Comparison of ENCODE assay signal across 17 mouse cellular contexts in the genomic region with DNA sequence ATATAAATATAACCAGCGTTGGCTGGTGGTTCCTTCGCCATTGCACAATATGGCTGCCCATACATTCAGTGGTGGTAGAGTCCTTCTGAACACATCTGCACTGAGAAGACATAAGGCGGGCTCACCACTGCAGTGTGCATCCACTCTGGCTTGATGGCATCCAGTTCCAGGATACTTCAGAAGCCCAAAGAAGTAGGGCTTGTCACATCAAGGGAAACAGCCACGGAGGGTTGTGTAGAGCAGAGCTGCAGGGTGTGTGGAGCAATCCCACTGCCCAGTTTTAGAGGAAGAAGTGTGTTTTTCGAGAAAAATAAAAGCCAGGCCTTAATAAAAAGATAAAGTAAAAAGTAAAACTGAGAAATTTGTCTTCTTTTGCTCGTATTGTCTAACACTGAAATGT.
"Had no signal": no experiment of that assay in that cellular context is flagged by ENCODE, and none has a peak within 500 bp of the region (broad histone marks: within the 10 kb centered on the region; RNA-seq: fewer than 3 reads in every experiment).

No protein-coding gene starts in this region.

- H3K4me2 ChIP-seq: lung, embryonic 14.5 days; midbrain, embryonic 12.5 days; neural tube, embryonic 13.5 days; stomach, embryonic 15.5 days had no signal

- H3K4me3 ChIP-seq: midbrain, embryonic 10.5 days; midbrain, embryonic 12.5 days; neural tube, embryonic 13.5 days; stomach, embryonic 15.5 days had no signal

- DNase-seq: lung, adult 18-20 months; lung, embryonic 14.5 days; lung, postnatal 14 days; lung, postnatal 36 days; midbrain, embryonic 14.5 days; right cerebral cortex, postnatal 14 days; thymus, adult 2 months; thymus, postnatal 25 days; thymus, postnatal 4 days had no signal

- H3K27me3 ChIP-seq: midbrain, embryonic 12.5 days; neural tube, embryonic 13.5 days; stomach, embryonic 15.5 days had no signal

- ATAC-seq: midbrain, embryonic 16.5 days had no signal

- H3K27ac ChIP-seq: liver, embryonic 14.5 days; macrophage; midbrain, embryonic 10.5 days; midbrain, embryonic 12.5 days; neural tube, embryonic 13.5 days; stomach, embryonic 15.5 days; stomach, postnatal 0 days had no signal

- H3K36me3 ChIP-seq: midbrain, embryonic 12.5 days; stomach, embryonic 15.5 days had no signal

- H3K9me3 ChIP-seq: midbrain, embryonic 10.5 days; midbrain, embryonic 12.5 days; neural tube, embryonic 13.5 days; stomach, embryonic 15.5 days had no signal

- H3K4me1 ChIP-seq: midbrain, embryonic 12.5 days; neural tube, embryonic 13.5 days; stomach, embryonic 15.5 days had no signal

- H3K9ac ChIP-seq: liver, embryonic 14.5 days; lung, embryonic 14.5 days; midbrain, embryonic 12.5 days; neural tube, embryonic 13.5 days; stomach, embryonic 15.5 days had no signal
